Mouse (Mus musculus): ENCODE results near the gene Ccnl2. TPM values are rescaled to one million over a fixed set of nuclear protein-coding genes. Genes with fewer than 3 reads are reported as not detected.

Gene Ccnl2
- polyA plus RNA-seq, 1 experiment from 2014 or later = 170 TPM

DNA sequence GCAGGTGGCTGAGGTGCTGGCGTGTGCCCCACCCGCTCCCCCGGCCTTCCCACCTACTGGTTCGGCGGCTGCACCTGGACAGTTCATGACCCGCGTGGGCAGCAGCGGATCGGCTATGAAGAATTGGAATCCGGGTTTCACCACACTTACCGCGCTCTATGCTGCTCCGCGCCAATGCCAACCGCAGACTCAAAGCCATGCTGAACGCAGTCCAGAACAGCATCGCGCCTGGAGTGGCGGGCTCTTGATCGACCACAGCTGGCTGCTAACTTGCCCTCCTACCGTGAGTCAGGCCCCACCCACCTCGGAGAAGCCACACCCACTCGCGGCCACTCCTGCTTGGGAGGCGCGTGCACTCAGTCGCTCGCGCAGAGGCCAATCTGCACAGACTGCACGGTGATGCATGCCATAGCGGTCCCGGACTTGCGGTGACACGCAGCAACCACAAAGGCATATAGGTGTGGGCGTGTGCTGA is 38.0 kb upstream of the Ccnl2 start, which contains the start of gene Vwa1:
Gene Vwa1, minus strand, starts transcription at position 419 of the 475 bp plus-strand sequence.
- H3K27me3 ChIP-seq (ENCODE audit: control insufficient read depth, insufficient read depth, low read length) = no peaks in the 10 kb centered on the region; the same call in 1 of the 2 replicates
- no peaks in the 10 kb centered on the region for H3K36me3 ChIP-seq (replicated peaks; ENCODE audit: control insufficient read depth, insufficient read depth, low read depth, low read length)
- no peaks in the 10 kb centered on the region for H3K9me3 ChIP-seq (replicated peaks; ENCODE audit: control insufficient read depth, low read length)
- H3K27ac ChIP-seq (replicated peaks; ENCODE audit: low read depth, low read length) = 0 out of 2 replicates have a peak within 1 kb of the TSS, but pooled peaks have one; percentile 13
- ATAC-seq (replicated peaks; ENCODE audit: insufficient number of reproducible peaks, low FRiP score, low TSS enrichment, low read depth) = peak; percentile 74
- H3K4me3 ChIP-seq (ENCODE audit: low read depth, low read length) = peak within 1 kb of the TSS; percentile 32
- H3K9ac ChIP-seq (replicated peaks; ENCODE audit: low read length) = peak within 1 kb of the TSS; percentile 45
- 2% methylated on average over 35 of the region's 35 CpGs for WGBS
- peaks cover 2% of the 10 kb centered on the region for H3K4me1 ChIP-seq (ENCODE audit: control insufficient read depth, insufficient read depth, low read length)
- H3K4me2 ChIP-seq (ENCODE audit: low read depth, low read length) = peak within 1 kb of the TSS; percentile 55
- peak; percentile 92 for DNase-seq (ENCODE audit: low spot score)

DNA sequence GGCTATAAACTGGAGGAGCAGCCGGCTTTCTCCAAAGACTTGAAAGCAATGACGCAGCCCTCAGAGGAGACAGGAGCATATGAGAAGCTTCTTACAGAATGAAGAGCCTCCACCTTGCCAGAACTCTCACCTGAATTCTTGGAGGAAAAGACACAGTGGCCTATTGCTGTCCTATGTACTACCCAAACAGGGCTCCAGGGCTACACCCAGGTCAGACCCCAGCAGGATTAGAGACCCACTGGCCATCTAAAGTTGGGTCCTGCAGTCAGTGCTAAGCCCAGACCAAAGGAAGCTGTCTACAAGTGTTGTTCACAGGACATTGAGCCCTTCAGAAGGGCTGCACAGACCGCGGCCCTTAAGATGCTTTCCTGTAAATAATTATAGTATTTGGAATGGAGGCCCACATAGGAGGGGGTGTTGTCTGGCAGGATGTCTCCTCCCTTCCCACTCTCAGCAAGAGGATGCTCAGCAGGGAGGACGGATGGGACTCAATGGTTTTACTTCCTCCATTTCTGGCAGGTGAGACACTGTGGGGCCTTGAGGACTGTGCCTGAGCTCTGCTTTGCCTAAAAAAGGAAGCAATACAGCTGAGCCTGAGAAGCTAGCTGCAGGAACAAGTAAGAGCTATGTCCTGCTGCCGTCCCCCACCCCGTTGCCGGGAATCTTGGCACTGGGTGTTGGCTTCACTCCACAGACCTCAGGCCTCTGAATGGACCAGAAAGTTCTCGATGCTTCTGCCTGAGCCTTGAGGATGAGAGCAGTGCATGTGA is 37.1 kb upstream of the Ccnl2 start:
- no peak overlapping the region; the same call in 1 of the 2 replicates for H3K4me3 ChIP-seq (ENCODE audit: low read depth, low read length)
- H3K27ac ChIP-seq (replicated peaks; ENCODE audit: low read depth, low read length) = 0 out of 2 replicates have a peak overlapping the region, but pooled peaks have one; percentile 13
- WGBS = 60% methylated on average over 9 of the region's 9 CpGs
- ATAC-seq (replicated peaks; ENCODE audit: insufficient number of reproducible peaks, low FRiP score, low TSS enrichment, low read depth) (no peak), DNase-seq (ENCODE audit: low spot score) (no peak)
- H3K4me2 ChIP-seq (ENCODE audit: low read depth, low read length) = peak overlapping the region; percentile 55
- no peaks in the 10 kb centered on the region; the same call in 1 of the 2 replicates for H3K27me3 ChIP-seq (ENCODE audit: control insufficient read depth, insufficient read depth, low read length)
- no peaks in the 10 kb centered on the region for H3K36me3 ChIP-seq (replicated peaks; ENCODE audit: control insufficient read depth, insufficient read depth, low read depth, low read length)
- peaks cover 2% of the 10 kb centered on the region for H3K4me1 ChIP-seq (ENCODE audit: control insufficient read depth, insufficient read depth, low read length)
- peak overlapping the region; percentile 45 for H3K9ac ChIP-seq (replicated peaks; ENCODE audit: low read length)
- no peaks in the 10 kb centered on the region for H3K9me3 ChIP-seq (replicated peaks; ENCODE audit: control insufficient read depth, low read length)

DNA sequence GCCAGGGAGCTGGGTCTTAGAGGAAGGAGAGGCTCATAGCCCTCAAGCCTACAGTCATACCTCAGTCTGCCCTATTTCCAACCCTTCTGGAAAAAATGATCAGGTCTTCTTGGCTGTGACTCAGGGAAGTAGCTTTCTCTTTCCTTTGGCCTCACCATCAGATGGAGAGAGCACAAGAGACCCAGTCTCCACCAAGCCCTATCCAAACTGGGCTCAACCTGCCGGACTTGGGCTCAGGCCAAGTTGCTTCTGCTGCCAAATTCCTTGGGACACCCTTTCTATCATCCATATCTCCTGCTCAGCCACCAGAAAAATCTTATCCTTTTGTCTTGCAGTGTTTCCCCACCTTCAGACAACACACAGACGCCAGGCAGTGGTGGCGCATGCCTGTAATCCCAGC is 36.4 kb upstream of the Ccnl2 start:
- H3K9me3 ChIP-seq (replicated peaks; ENCODE audit: control insufficient read depth, low read length) = no peaks in the 10 kb centered on the region
- WGBS = 83% methylated on average over 3 of the region's 3 CpGs
- H3K4me3 ChIP-seq (ENCODE audit: low read depth, low read length) = no peak overlapping the region
- no peaks in the 10 kb centered on the region for H3K36me3 ChIP-seq (replicated peaks; ENCODE audit: control insufficient read depth, insufficient read depth, low read depth, low read length)
- ATAC-seq (replicated peaks; ENCODE audit: insufficient number of reproducible peaks, low FRiP score, low TSS enrichment, low read depth) (no peak), DNase-seq (ENCODE audit: low spot score) (no peak)
- H3K4me2 ChIP-seq (ENCODE audit: low read depth, low read length) = no peak overlapping the region
- no peak overlapping the region for H3K27ac ChIP-seq (replicated peaks; ENCODE audit: low read depth, low read length)
- no peaks in the 10 kb centered on the region; the same call in none of the 2 replicates for H3K4me1 ChIP-seq (ENCODE audit: control insufficient read depth, insufficient read depth, low read length)
- H3K27me3 ChIP-seq (ENCODE audit: control insufficient read depth, insufficient read depth, low read length) = no peaks in the 10 kb centered on the region; the same call in 1 of the 2 replicates
- H3K9ac ChIP-seq (replicated peaks; ENCODE audit: low read length) = no peak overlapping the region

DNA sequence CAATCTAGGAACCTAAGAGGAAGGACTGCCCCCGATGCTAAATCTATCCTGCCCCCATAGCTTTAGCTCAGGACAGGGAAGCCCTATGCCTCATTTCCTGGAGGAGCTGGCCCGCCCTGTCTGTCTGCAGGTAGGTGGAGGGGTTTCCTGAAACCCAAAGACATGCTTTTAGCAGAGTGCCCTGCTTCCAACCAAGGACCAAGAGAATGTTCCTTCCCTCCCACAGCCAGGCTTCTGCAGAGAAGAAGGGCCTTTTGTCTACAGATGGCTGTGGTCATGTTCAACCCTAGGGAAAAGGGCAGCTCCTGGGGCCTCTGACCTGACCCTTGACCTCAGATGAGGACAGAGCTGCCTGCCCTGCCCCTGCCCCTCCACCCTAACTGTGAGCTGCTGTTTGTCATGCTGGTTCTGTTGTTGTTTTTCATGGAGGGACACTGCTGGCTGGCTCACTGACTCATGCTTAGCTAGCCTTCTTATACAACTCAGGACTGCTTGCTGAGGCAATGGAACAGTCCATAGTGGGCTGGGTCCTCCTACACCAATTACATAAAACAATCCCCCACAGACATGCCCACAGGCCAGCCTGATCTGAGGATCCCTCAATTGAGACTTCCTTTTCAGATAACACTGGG is 35.5 kb upstream of the Ccnl2 start:
- 16% methylated on average over 2 of the region's 2 CpGs for WGBS
- Histone ChIP-seq H3K27me3 (ENCODE audit: control insufficient read depth, insufficient read depth, low read length) (no peaks in the 10 kb centered on the region; the same call in 1 of the 2 replicates), H3K36me3 (replicated peaks; ENCODE audit: control insufficient read depth, insufficient read depth, low read depth, low read length) (no peaks in the 10 kb centered on the region), H3K9me3 (replicated peaks; ENCODE audit: control insufficient read depth, low read length) (no peaks in the 10 kb centered on the region), H3K9ac (replicated peaks; ENCODE audit: low read length) (no peak overlapping the region), H3K27ac (replicated peaks; ENCODE audit: low read depth, low read length) (no peak overlapping the region), H3K4me2 (ENCODE audit: low read depth, low read length) (no peak overlapping the region), H3K4me3 (ENCODE audit: low read depth, low read length) (no peak overlapping the region), H3K4me1 (ENCODE audit: control insufficient read depth, insufficient read depth, low read length) (no peaks in the 10 kb centered on the region; the same call in 1 of the 2 replicates)
- DNase-seq (ENCODE audit: low spot score) = no peak
- ATAC-seq (replicated peaks; ENCODE audit: insufficient number of reproducible peaks, low FRiP score, low TSS enrichment, low read depth) = no peak

DNA sequence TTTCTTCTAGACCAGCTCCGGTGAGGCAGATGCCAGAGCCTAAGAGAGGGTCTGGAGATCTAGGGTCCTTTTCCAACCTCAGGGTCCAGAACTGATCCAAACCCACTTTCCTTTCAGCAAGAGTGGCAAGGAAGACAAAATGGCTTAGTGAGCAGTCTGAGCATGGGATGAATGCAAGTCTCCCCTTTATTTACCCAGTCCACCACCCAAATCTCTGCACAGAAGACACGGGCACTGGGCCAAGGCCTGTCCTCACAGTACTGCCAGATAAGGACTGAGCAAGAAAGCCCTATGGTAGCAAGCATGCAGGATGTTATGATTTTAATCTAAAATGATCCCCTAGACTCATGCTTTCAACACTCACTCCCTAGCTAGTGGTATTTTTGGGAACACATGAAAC is 34.5 kb upstream of the Ccnl2 start:
- DNase-seq (ENCODE audit: low spot score) (no peak), ATAC-seq (replicated peaks; ENCODE audit: insufficient number of reproducible peaks, low FRiP score, low TSS enrichment, low read depth) (no peak)
- 67% methylated on average over 2 of the region's 2 CpGs for WGBS
- Histone ChIP-seq H3K36me3 (replicated peaks; ENCODE audit: control insufficient read depth, insufficient read depth, low read depth, low read length) (no peaks in the 10 kb centered on the region), H3K27me3 (ENCODE audit: control insufficient read depth, insufficient read depth, low read length) (no peaks in the 10 kb centered on the region; the same call in 1 of the 2 replicates), H3K9me3 (replicated peaks; ENCODE audit: control insufficient read depth, low read length) (no peaks in the 10 kb centered on the region), H3K9ac (replicated peaks; ENCODE audit: low read length) (no peak overlapping the region), H3K4me3 (ENCODE audit: low read depth, low read length) (no peak overlapping the region), H3K4me2 (ENCODE audit: low read depth, low read length) (no peak overlapping the region), H3K27ac (replicated peaks; ENCODE audit: low read depth, low read length) (no peak overlapping the region), H3K4me1 (ENCODE audit: control insufficient read depth, insufficient read depth, low read length) (no peaks in the 10 kb centered on the region; the same call in 1 of the 2 replicates)

DNA sequence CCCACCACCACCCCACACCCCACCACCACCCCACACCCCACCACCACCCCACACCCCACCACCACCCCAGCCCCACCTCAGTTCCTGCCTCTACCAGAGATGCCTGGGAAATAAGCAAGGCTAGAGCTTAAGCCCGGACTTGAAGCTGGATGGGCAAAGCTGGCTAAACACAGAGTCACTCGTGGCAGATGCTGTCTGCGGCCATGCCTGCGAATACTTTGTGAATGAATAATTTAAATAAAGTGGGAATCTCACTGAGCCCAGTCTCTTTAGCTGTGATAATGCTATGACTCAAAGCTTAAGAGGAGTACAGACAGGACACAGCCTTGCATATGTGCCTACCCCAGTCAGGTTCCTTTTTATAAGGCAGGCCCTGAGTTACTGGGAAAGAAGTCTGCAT is 32.8 kb upstream of the Ccnl2 start:
- ATAC-seq (replicated peaks; ENCODE audit: insufficient number of reproducible peaks, low FRiP score, low TSS enrichment, low read depth) (no peak), DNase-seq (ENCODE audit: low spot score) (no peak)
- no peak overlapping the region for H3K4me3 ChIP-seq (ENCODE audit: low read depth, low read length)
- no peak overlapping the region for H3K27ac ChIP-seq (replicated peaks; ENCODE audit: low read depth, low read length)
- H3K9me3 ChIP-seq (replicated peaks; ENCODE audit: control insufficient read depth, low read length) = no peaks in the 10 kb centered on the region
- no peak overlapping the region for H3K9ac ChIP-seq (replicated peaks; ENCODE audit: low read length)
- no peaks in the 10 kb centered on the region for H3K4me1 ChIP-seq (ENCODE audit: control insufficient read depth, insufficient read depth, low read length)
- WGBS = 78% methylated on average over 4 of the region's 4 CpGs
- H3K4me2 ChIP-seq (ENCODE audit: low read depth, low read length) = no peak overlapping the region
- H3K36me3 ChIP-seq (replicated peaks; ENCODE audit: control insufficient read depth, insufficient read depth, low read depth, low read length) = no peaks in the 10 kb centered on the region
- no peaks in the 10 kb centered on the region for H3K27me3 ChIP-seq (ENCODE audit: control insufficient read depth, insufficient read depth, low read length)

DNA sequence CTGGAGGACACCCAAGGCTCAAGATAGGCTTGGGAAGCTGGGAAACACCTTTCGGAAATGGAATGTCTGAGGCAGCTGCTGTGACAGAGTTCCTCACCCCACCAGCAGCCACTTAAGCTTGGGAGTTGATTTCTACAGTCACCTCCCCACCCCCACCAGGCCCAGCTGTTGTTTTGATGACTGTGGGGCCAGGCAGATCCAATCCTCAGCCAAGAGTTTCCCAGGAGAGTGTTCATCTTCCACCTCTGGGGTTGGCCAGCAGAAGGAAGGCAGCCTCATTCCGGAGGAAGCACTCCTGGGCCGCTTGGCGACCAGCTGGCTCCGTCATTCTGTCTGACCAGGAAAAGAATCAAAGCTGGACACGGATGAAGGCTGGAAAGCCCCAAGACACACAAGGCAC is 31.4 kb upstream of the Ccnl2 start:
- no peak overlapping the region for H3K27ac ChIP-seq (replicated peaks; ENCODE audit: low read depth, low read length)
- no peak overlapping the region for H3K9ac ChIP-seq (replicated peaks; ENCODE audit: low read length)
- ATAC-seq (replicated peaks; ENCODE audit: insufficient number of reproducible peaks, low FRiP score, low TSS enrichment, low read depth) (no peak), DNase-seq (ENCODE audit: low spot score) (no peak)
- H3K4me3 ChIP-seq (ENCODE audit: low read depth, low read length) = no peak overlapping the region
- H3K36me3 ChIP-seq (replicated peaks; ENCODE audit: control insufficient read depth, insufficient read depth, low read depth, low read length) = no peaks in the 10 kb centered on the region
- H3K9me3 ChIP-seq (replicated peaks; ENCODE audit: control insufficient read depth, low read length) = no peaks in the 10 kb centered on the region
- H3K27me3 ChIP-seq (ENCODE audit: control insufficient read depth, insufficient read depth, low read length) = no peaks in the 10 kb centered on the region
- 36% methylated on average over 6 of the region's 6 CpGs for WGBS
- H3K4me1 ChIP-seq (ENCODE audit: control insufficient read depth, insufficient read depth, low read length) = no peaks in the 10 kb centered on the region
- no peak overlapping the region for H3K4me2 ChIP-seq (ENCODE audit: low read depth, low read length)
